Mouse (Mus musculus): ENCODE measurements at regions not wholly inside any gene's neighbourhood (a gene's known extent, or its start where the extent isn't known, plus 50 kb on each side); places are given as distances from the start of the nearest gene placed in this dataset.

GRCm38 (mm10) chr8:90115436-90115835 lies 232.7 kb downstream of the Tox3 start:
- H3K27me3 ChIP-seq (replicated peaks) = no peaks in the 10 kb centered on the region
- ATAC-seq (ENCODE audit: low FRiP score) = no peak
- WGBS = 89% methylated on average over 2 of the region's 2 CpGs

GRCm38 (mm10) chr8:90100509-90100908 lies 247.6 kb downstream of the Tox3 start:
- H3K4me3 ChIP-seq (replicated peaks) = no peak overlapping the region
- H3K9ac ChIP-seq (replicated peaks) = no peak overlapping the region
- ATAC-seq (ENCODE audit: low FRiP score) = no peak
- no peaks in the 10 kb centered on the region for H3K36me3 ChIP-seq
- no peaks in the 10 kb centered on the region for H3K27me3 ChIP-seq (replicated peaks)
- H3K4me2 ChIP-seq = no peak overlapping the region
- H3K27ac ChIP-seq (replicated peaks) = no peak overlapping the region
- WGBS = 90% methylated on average over 6 of the region's 6 CpGs
- H3K4me1 ChIP-seq = no peaks in the 10 kb centered on the region
- no peaks in the 10 kb centered on the region for H3K9me3 ChIP-seq (replicated peaks)

More at GRCm38 (mm10) chr8:90115436-90115835, 232.7 kb downstream of the Tox3 start:
- Histone ChIP-seq H3K4me2 (no peak overlapping the region), H3K9ac (replicated peaks) (no peak overlapping the region), H3K36me3 (no peaks in the 10 kb centered on the region), H3K27ac (replicated peaks) (no peak overlapping the region), H3K4me1 (no peaks in the 10 kb centered on the region), H3K9me3 (replicated peaks) (no peaks in the 10 kb centered on the region), H3K4me3 (replicated peaks) (no peak overlapping the region)

- Histone ChIP-seq H3K36me3 (no peaks in the 10 kb centered on the region), H3K9me3 (replicated peaks) (no peaks in the 10 kb centered on the region), H3K4me2 (no peak overlapping the region), H3K4me1 (no peaks in the 10 kb centered on the region), H3K27me3 (replicated peaks) (no peaks in the 10 kb centered on the region), H3K9ac (replicated peaks) (no peak overlapping the region), H3K4me3 (replicated peaks) (no peak overlapping the region), H3K27ac (replicated peaks) (no peak overlapping the region)
- 83% methylated on average over 5 of the region's 5 CpGs for WGBS
- ATAC-seq (ENCODE audit: low FRiP score) = no peak
Measured at GRCm38 (mm10) chr8:90082630-90083029, 265.5 kb downstream of the Tox3 start.

- H3K27me3 ChIP-seq (replicated peaks) = no peaks in the 10 kb centered on the region
- H3K27ac ChIP-seq (replicated peaks) = peak overlapping the region; percentile 60; the same call in 1 of the 2 replicates
- H3K4me3 ChIP-seq (replicated peaks) = no peak overlapping the region
- no peaks in the 10 kb centered on the region for H3K9me3 ChIP-seq (replicated peaks)
- no peak overlapping the region for H3K9ac ChIP-seq (replicated peaks)
- peaks cover 13% of the 10 kb centered on the region for H3K4me1 ChIP-seq
- no peaks in the 10 kb centered on the region for H3K36me3 ChIP-seq
- no peak overlapping the region for H3K4me2 ChIP-seq
- peak; percentile 68; the same call in 1 of the 2 replicates for ATAC-seq (ENCODE audit: low FRiP score)
Measured at GRCm38 (mm10) chr8:90076381-90076780, 271.8 kb downstream of the Tox3 start.

- no peak overlapping the region for H3K9ac ChIP-seq (replicated peaks)
- 43% methylated on average over 5 of the region's 5 CpGs for WGBS
- no peak for ATAC-seq (ENCODE audit: low FRiP score)
Measured at GRCm38 (mm10) chr8:90075796-90076195, 272.3 kb downstream of the Tox3 start.

GRCm38 (mm10) chr8:90070006-90070405 lies 278.1 kb downstream of the Tox3 start:
- Histone ChIP-seq H3K27ac (replicated peaks) (peak overlapping the region; percentile 54; the same call in 1 of the 2 replicates), H3K9me3 (replicated peaks) (no peaks in the 10 kb centered on the region), H3K4me1 (peaks cover 13% of the 10 kb centered on the region), H3K4me2 (peak overlapping the region; percentile 25; the same call in 1 of the 2 replicates), H3K4me3 (replicated peaks) (no peak overlapping the region), H3K36me3 (no peaks in the 10 kb centered on the region), H3K9ac (replicated peaks) (no peak overlapping the region), H3K27me3 (replicated peaks) (no peaks in the 10 kb centered on the region)
- no peak for ATAC-seq (ENCODE audit: low FRiP score)
- 22% methylated on average over 5 of the region's 5 CpGs for WGBS

More at GRCm38 (mm10) chr8:90075796-90076195, 272.3 kb downstream of the Tox3 start:
- Histone ChIP-seq H3K36me3 (no peaks in the 10 kb centered on the region), H3K4me2 (no peak overlapping the region), H3K27ac (replicated peaks) (0 out of 2 replicates have a peak overlapping the region, but pooled peaks have one; percentile 15), H3K4me3 (replicated peaks) (no peak overlapping the region), H3K4me1 (peaks cover 13% of the 10 kb centered on the region), H3K27me3 (replicated peaks) (no peaks in the 10 kb centered on the region), H3K9me3 (replicated peaks) (no peaks in the 10 kb centered on the region)

- Histone ChIP-seq H3K27ac (replicated peaks) (peak overlapping the region; percentile 54), H3K4me3 (replicated peaks) (no peak overlapping the region), H3K9ac (replicated peaks) (no peak overlapping the region), H3K27me3 (replicated peaks) (no peaks in the 10 kb centered on the region), H3K36me3 (no peaks in the 10 kb centered on the region), H3K4me1 (peaks cover 17% of the 10 kb centered on the region), H3K9me3 (replicated peaks) (no peaks in the 10 kb centered on the region), H3K4me2 (peak overlapping the region; percentile 25)
- 6% methylated on average over 10 of the region's 10 CpGs for WGBS
- ATAC-seq (ENCODE audit: low FRiP score) = no peak
Measured at GRCm38 (mm10) chr8:90069411-90069993, 278.6 kb downstream of the Tox3 start.

- Histone ChIP-seq H3K9me3 (replicated peaks) (no peaks in the 10 kb centered on the region), H3K9ac (replicated peaks) (no peak overlapping the region), H3K27me3 (replicated peaks) (no peaks in the 10 kb centered on the region), H3K4me1 (peaks cover 21% of the 10 kb centered on the region), H3K27ac (replicated peaks) (no peak overlapping the region), H3K4me2 (no peak overlapping the region), H3K36me3 (no peaks in the 10 kb centered on the region), H3K4me3 (replicated peaks) (no peak overlapping the region)
- ATAC-seq (ENCODE audit: low FRiP score) = no peak
- 83% methylated on average over 4 of the region's 4 CpGs for WGBS
Measured at GRCm38 (mm10) chr8:90068441-90068840, 279.7 kb downstream of the Tox3 start.

GRCm38 (mm10) chr8:90064381-90064780 lies 283.8 kb downstream of the Tox3 start:
- H3K9ac ChIP-seq (replicated peaks) = no peak overlapping the region
- no peaks in the 10 kb centered on the region for H3K27me3 ChIP-seq (replicated peaks)
- WGBS = 18% methylated on average over 6 of the region's 6 CpGs
- H3K4me1 ChIP-seq = peaks cover 10% of the 10 kb centered on the region
- H3K4me2 ChIP-seq = no peak overlapping the region
- no peak overlapping the region for H3K27ac ChIP-seq (replicated peaks)
- ATAC-seq (ENCODE audit: low FRiP score) = no peak
- no peaks in the 10 kb centered on the region for H3K36me3 ChIP-seq
- no peaks in the 10 kb centered on the region for H3K9me3 ChIP-seq (replicated peaks)
- no peak overlapping the region for H3K4me3 ChIP-seq (replicated peaks)

- ATAC-seq (ENCODE audit: low FRiP score) = no peak
- Histone ChIP-seq H3K27ac (replicated peaks) (no peak overlapping the region), H3K4me2 (no peak overlapping the region), H3K9me3 (replicated peaks) (no peaks in the 10 kb centered on the region), H3K27me3 (replicated peaks) (no peaks in the 10 kb centered on the region), H3K4me1 (peaks cover 10% of the 10 kb centered on the region), H3K4me3 (replicated peaks) (no peak overlapping the region), H3K36me3 (no peaks in the 10 kb centered on the region), H3K9ac (replicated peaks) (no peak overlapping the region)
- 91% methylated on average over 1 of the region's 1 CpGs for WGBS
Measured at GRCm38 (mm10) chr8:90063291-90063690, 284.9 kb downstream of the Tox3 start.

- peaks cover 2% of the 10 kb centered on the region; the same call in 1 of the 2 replicates for H3K4me1 ChIP-seq
- H3K4me3 ChIP-seq (replicated peaks) = no peak overlapping the region
- no peaks in the 10 kb centered on the region for H3K36me3 ChIP-seq
- H3K27ac ChIP-seq (replicated peaks) = peak overlapping the region; percentile 13; the same call in 1 of the 2 replicates
- H3K9me3 ChIP-seq (replicated peaks) = no peaks in the 10 kb centered on the region
- 65% methylated on average over 9 of the region's 9 CpGs for WGBS
- no peak for ATAC-seq (ENCODE audit: low FRiP score)
- H3K4me2 ChIP-seq = no peak overlapping the region
- H3K9ac ChIP-seq (replicated peaks) = no peak overlapping the region
- no peaks in the 10 kb centered on the region for H3K27me3 ChIP-seq (replicated peaks)
Measured at GRCm38 (mm10) chr8:90058631-90059166, 289.4 kb downstream of the Tox3 start.

- H3K36me3 ChIP-seq = no peaks in the 10 kb centered on the region
- ATAC-seq (ENCODE audit: low FRiP score) = no peak
- H3K9me3 ChIP-seq (replicated peaks) = no peaks in the 10 kb centered on the region
- no peaks in the 10 kb centered on the region for H3K27me3 ChIP-seq (replicated peaks)
- WGBS = 87% methylated on average over 1 of the region's 1 CpGs
- H3K4me2 ChIP-seq = no peak overlapping the region
- H3K4me1 ChIP-seq = peaks cover 2% of the 10 kb centered on the region; the same call in 1 of the 2 replicates
- H3K9ac ChIP-seq (replicated peaks) = no peak overlapping the region
- no peak overlapping the region for H3K4me3 ChIP-seq (replicated peaks)
- H3K27ac ChIP-seq (replicated peaks) = no peak overlapping the region
Measured at GRCm38 (mm10) chr8:90056331-90056730, 291.8 kb downstream of the Tox3 start.

Measured in neural tube, embryonic 15.5 days (tissue).